Mouse (Mus musculus) heart, adult 2 months (tissue): ENCODE measurements around the gene Adad2.

Experiments
- CTCF ChIP-seq: fragments of 200-600 bp; IDR thresholded peaks from 2 replicates; pipeline ENCODE4 v1.8.1; 2022; ENCODE audit warnings: antibody characterized with exemption, mild to moderate bottlenecking, moderate library complexity
- EP300 ChIP-seq: fragments of 200-500 bp; IDR thresholded peaks from 2 replicates; pipeline ENCODE4 v1.6.1; 2011; ENCODE audit warnings: low read depth, low read length, control low read depth; ENCODE audit not compliant: insufficient read depth
- POLR2A ChIP-seq: fragments of 200-500 bp; IDR thresholded peaks from 2 replicates; pipeline ENCODE4 v1.6.1; 2011; ENCODE audit warnings: mild to moderate bottlenecking, low read depth, low read length, control low read depth; ENCODE audit not compliant: insufficient read depth

GRCm38 (mm10) chr8:119604398-119604803 lies 8.1 kb upstream of the Adad2 start:
- TF ChIP-seq CTCF = no peak
- no peak for TF ChIP-seq POLR2A
- TF ChIP-seq EP300 = no peak
